Mouse (Mus musculus) left cerebral cortex, adult 8-10 months (tissue): ENCODE measurements around the gene B130006D01Rik. TPM values are rescaled to one million over a fixed set of nuclear protein-coding genes. Genes with fewer than 3 reads are reported as not detected.
"Not testable (repeated sequence)": the region's sequence is repeated elsewhere in the genome, so short reads cannot be mapped to it uniquely, and the experiment has no call there.

ENCODE experiments used
- DNase-seq, 2 experiments: peaks; one replicate each; pipeline ENCODE4 v3.0.0; 2022; ENCODE audit warnings: low spot score in 2 of 2
- total RNA-seq, 4 experiments: library from RNA; stranded (reverse); gene quantifications; 2 replicates each; pipeline ENCODE4 v1.2.4; 2022

Gene B130006D01Rik
- total RNA-seq, 4 experiments from 2014 or later: 1.2 to 1.4 (median 1.3) TPM

DNA sequence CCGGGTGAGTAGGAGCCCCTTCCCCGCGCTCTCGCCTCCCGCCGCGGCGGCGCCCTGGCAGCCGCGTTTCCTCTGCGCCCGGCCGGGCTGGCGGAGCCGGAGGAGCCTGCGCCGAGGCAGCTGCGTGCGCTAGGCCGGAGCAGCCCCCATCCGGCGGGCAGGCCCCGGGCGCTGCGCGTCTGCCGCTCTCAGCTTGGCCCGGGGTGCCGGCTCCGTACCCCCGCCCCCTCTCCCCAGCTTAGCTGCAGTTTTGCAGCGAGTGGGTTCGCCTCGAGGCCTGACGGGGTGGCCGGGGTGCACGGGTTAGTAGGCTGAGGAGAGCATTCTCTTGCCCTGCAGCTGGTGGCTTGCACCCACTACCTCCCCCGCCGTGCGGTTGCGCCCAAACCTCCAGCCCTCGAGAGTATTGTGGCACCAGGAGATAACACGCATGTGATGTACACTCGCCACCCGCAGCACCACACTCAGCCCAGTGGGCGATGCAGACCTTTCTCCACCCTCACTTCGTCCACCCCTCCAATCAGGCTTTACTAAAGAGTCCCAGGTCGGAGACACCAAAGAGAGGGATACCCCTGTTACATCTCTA, 10.1 kb upstream of the B130006D01Rik start:
- peak; percentile 46 to 56 for DNase-seq

GRCm38 (mm10) chr11:95713811-95714241, 9.6 kb upstream of the B130006D01Rik start:
- DNase-seq: no peak

DNA sequence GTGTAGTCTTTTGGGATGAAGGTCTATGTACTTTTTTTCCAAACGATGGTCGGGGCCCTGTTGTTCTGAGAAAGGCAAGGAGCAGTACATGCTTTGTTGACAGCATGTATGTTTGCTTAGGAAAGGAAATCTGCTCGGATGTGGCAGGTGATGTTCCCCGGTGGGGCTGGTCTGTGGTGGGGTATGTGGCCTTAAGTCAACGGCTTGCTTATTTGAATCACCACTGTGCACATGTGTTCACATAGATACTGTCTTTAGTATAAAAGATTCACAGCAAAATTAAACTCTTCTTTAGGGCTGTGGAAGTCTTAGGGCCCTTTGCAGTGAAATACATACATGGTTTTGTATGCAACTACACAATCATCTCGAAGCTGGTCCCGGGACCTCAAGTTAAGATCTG, 9.0 kb upstream of the B130006D01Rik start:
- no peak for DNase-seq

DNA sequence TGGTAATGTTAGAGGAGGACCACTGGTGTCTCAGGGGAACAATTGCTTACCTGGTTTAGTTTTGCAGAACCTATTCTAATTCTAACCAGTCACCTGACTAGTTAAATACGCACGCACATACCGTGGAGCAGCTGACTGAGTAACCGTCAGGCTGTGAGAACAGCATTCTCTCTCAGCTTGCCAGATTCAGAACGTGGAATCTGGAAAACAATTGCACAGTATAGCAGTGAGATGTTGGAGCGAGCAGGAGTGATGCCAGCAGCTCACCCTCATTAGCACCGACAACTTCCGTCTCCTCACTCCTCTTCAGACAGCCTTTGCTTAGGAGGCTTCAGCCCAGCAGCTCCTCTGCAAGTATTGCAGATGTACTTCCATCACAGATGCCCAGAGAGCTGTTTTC, 7.3 kb upstream of the B130006D01Rik start:
- DNase-seq: no peak

GRCm38 (mm10) chr11:95719356-95719755, 4.0 kb upstream of the B130006D01Rik start:
- DNase-seq: no peak

DNA sequence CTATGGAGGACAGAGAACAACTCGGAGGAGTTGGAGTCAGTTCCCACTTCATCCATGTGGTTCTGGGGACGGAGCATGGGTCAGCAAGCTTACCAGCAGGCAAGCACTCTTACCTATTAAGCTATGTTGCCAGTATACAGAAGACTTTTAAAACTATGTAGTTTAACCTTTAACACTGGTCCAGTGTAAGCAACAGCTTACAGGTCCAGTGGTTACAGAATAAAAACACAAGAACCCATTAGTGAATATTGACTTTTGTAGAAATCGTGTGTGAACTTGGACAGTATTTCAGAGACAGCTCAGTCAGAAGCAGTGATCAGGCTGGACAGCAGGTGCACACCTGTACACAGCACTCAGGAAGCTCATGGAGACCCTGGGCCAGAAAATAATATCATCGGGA, 1.1 kb downstream of the B130006D01Rik start:
- DNase-seq: no peak

DNA sequence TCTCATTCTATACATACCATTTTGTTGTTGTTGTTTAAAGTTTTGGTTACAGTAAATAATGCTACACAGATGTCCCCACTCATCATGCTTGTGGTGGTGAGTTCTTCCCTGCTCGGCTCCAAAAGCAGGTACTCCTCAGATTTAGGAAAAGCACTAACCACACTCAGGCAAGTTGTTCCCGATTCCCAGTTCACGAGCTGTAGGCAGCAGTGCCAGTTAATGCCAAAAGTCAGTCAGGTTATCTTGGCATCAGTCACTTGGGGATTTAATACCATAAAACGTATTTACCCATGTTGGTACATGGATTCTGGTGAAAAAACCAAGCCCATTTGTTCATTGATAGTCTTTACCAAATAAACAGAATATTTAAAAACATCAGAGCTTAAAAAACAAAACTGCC, 2.8 kb downstream of the B130006D01Rik start:
- no peak for DNase-seq

GRCm38 (mm10) chr11:95727947-95728346, 4.6 kb downstream of the B130006D01Rik start:
- no peak for DNase-seq

- no peak for DNase-seq
Measured at GRCm38 (mm10) chr11:95728916-95729907, 5.8 kb downstream of the B130006D01Rik start.

GRCm38 (mm10) chr11:95734485-95734884, 11.1 kb downstream of the B130006D01Rik start:
- DNase-seq: no peak

- no peak for DNase-seq
Measured at GRCm38 (mm10) chr11:95737811-95738210, 14.4 kb downstream of the B130006D01Rik start.

- DNase-seq: no peak
Measured at GRCm38 (mm10) chr11:95744521-95744920, 21.1 kb downstream of the B130006D01Rik start.

GRCm38 (mm10) chr11:95746821-95747220, 23.4 kb downstream of the B130006D01Rik start:
- no peak for DNase-seq

DNA sequence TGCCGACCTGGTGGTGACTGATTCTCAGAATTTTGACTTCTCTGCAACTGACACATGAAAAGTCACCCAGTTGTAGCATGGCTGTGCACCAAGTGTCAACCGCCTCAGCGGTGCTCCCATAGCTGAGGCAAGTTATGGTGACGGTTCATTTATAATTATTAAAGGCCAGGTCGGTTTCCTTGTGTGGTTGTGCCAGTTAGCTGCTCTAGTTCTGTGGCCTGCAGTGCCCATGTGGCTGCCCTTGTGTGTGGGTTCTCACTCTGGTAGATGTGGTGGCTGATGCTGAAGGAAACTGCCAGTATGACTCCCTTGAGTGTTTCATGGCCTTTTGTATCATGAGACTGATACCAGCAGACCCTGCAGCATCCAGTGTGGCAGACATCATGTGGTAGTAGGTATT, 24.9 kb downstream of the B130006D01Rik start:
- no peak for DNase-seq

- DNase-seq: no peak
Measured at GRCm38 (mm10) chr11:95749619-95750018, 26.2 kb downstream of the B130006D01Rik start.

- peak in 1 of 2 experiments; percentile 44 for DNase-seq
Measured at GRCm38 (mm10) chr11:95750995-95751394, 27.6 kb downstream of the B130006D01Rik start.

GRCm38 (mm10) chr11:95755137-95755536, 31.8 kb downstream of the B130006D01Rik start:
- not testable (repeated sequence) for DNase-seq

- DNase-seq: no peak
Measured at GRCm38 (mm10) chr11:95760521-95760920, 37.1 kb downstream of the B130006D01Rik start.

DNA sequence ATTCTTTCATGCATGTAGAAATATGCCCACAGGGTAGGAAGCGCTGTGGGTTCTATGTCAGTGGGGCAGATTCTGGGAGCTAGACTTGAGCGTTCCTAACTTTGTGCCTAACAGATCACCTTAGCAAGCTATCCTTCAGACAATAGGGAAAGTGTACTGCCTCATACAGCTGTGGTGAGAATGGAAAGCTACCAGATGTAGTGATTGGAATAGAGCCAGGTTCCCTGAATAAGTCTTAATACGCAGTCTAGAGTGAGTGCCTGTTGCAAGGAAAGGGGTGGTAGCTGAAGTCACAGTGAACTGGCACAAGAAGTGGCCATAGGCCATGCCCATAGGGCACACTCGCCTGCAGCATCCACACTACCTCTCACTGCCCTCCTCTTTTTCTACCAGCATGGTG, 39.6 kb downstream of the B130006D01Rik start:
- no peak for DNase-seq

DNA sequence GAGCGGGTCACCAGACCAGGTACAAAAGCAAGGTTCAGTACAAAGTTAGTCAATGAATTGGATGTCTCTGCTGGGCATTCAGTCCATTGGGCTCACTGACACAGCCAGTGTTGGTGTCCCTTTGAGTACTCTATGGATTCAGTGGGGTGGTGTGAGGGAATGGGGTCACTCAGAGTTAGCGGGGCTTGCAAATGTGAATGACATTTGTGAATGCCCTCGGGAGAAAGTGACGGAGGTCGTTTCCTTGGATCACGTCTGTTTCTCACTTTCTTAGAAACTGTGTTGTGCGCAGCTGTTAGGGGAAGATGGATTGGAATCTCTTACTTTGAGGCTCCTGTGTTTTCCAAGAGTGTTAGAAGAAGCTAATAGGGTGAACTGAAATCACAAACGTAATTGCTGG, 41.4 kb downstream of the B130006D01Rik start:
- no peak for DNase-seq

GRCm38 (mm10) chr11:95765334-95765733, 41.9 kb downstream of the B130006D01Rik start:
- DNase-seq: no peak

- no peak for DNase-seq
Measured at GRCm38 (mm10) chr11:95768244-95768643, 44.9 kb downstream of the B130006D01Rik start.
